21 mouse cellular contexts compared by ENCODE assay signal in genomic region chr1:77440512-77440911, GRCm38 (mm10).
DNase-seq lines count a peak whose midpoint lies in the region; ATAC-seq and TF ChIP-seq lines count a peak whose summit lies in the region.
"Had no signal": no experiment of that assay in that cellular context is flagged by ENCODE, and none has a peak within 500 bp of the region (broad histone marks: within the 10 kb centered on the region; RNA-seq: fewer than 3 reads in every experiment).

No protein-coding gene starts in this region.

- H3K9me3 ChIP-seq in hindbrain, embryonic 12.5 days (replicated peaks) = no peaks in the 10 kb centered on the region
- H3K9me3 ChIP-seq in hindbrain, embryonic 11.5 days (ENCODE audit: control insufficient read depth, low read length) = no peaks in the 10 kb centered on the region
- H3K9me3 ChIP-seq in kidney, postnatal 0 days (replicated peaks; ENCODE audit: low read length) = no peaks in the 10 kb centered on the region
- no peaks in the 10 kb centered on the region for H3K9me3 ChIP-seq in forebrain, embryonic 16.5 days (ENCODE audit: control insufficient read depth, low read length)
- H3K9me3 ChIP-seq: embryonic facial prominence, embryonic 10.5 days had no signal

- H3K36me3 ChIP-seq in hindbrain, embryonic 12.5 days = peaks cover 5% of the 10 kb centered on the region; the same call in 1 of the 2 replicates
- H3K36me3 ChIP-seq in hindbrain, embryonic 11.5 days (ENCODE audit: control insufficient read depth, insufficient read depth, low read length) = no peaks in the 10 kb centered on the region
- no peaks in the 10 kb centered on the region for H3K36me3 ChIP-seq in kidney, postnatal 0 days (ENCODE audit: insufficient read depth, low read length)
- no peaks in the 10 kb centered on the region for H3K36me3 ChIP-seq in forebrain, embryonic 16.5 days (ENCODE audit: control insufficient read depth, insufficient read depth)

- TF ChIP-seq CTCF in kidney, postnatal 0 days (IDR thresholded peaks at IDR 0.05; ENCODE audit: low read depth) = no peak

- 8% methylated on average over 10 of the region's 10 CpGs for WGBS in hindbrain, embryonic 12.5 days
- WGBS in hindbrain, embryonic 11.5 days = 11% methylated on average over 10 of the region's 10 CpGs
- WGBS in kidney, postnatal 0 days = 32% methylated on average over 10 of the region's 10 CpGs
- 7% methylated on average over 10 of the region's 10 CpGs for WGBS in forebrain, embryonic 16.5 days

- H3K4me1 ChIP-seq in hindbrain, embryonic 12.5 days = peaks cover 52% of the 10 kb centered on the region
- H3K4me1 ChIP-seq in hindbrain, embryonic 11.5 days (replicated peaks; ENCODE audit: control insufficient read depth, insufficient read depth, low read length) = peaks cover 3% of the 10 kb centered on the region
- peaks cover 6% of the 10 kb centered on the region; the same call in 1 of the 2 replicates for H3K4me1 ChIP-seq in kidney, postnatal 0 days (replicated peaks; ENCODE audit: insufficient read depth, low read length)
- peaks cover 52% of the 10 kb centered on the region for H3K4me1 ChIP-seq in forebrain, embryonic 16.5 days (replicated peaks; ENCODE audit: control insufficient read depth, insufficient read depth, low read length)
- H3K4me1 ChIP-seq: megakaryocyte, embryonic 14.5 days had no signal

- H3K4me3 ChIP-seq in hindbrain, embryonic 12.5 days = no peak overlapping the region
- H3K4me3 ChIP-seq in hindbrain, embryonic 11.5 days (ENCODE audit: low read depth, low read length) = no peak overlapping the region
- H3K4me3 ChIP-seq in kidney, postnatal 0 days (replicated peaks; ENCODE audit: low read depth, low read length) = no peak overlapping the region
- H3K4me3 ChIP-seq in forebrain, embryonic 16.5 days (replicated peaks; ENCODE audit: low read length) = no peak overlapping the region
- H3K4me3 ChIP-seq: embryonic facial prominence, embryonic 10.5 days; gastrocnemius, adult 2 months; megakaryocyte, embryonic 14.5 days had no signal

- no peaks in the 10 kb centered on the region for H3K27me3 ChIP-seq in hindbrain, embryonic 12.5 days
- no peaks in the 10 kb centered on the region for H3K27me3 ChIP-seq in hindbrain, embryonic 11.5 days (ENCODE audit: control insufficient read depth, insufficient read depth, low read length)
- no peaks in the 10 kb centered on the region for H3K27me3 ChIP-seq in kidney, postnatal 0 days (ENCODE audit: insufficient read depth, low read length)
- no peaks in the 10 kb centered on the region for H3K27me3 ChIP-seq in forebrain, embryonic 16.5 days (replicated peaks; ENCODE audit: control insufficient read depth, insufficient read depth, low read length)
- H3K27me3 ChIP-seq: megakaryocyte, embryonic 14.5 days had no signal

- no peak overlapping the region for H3K4me2 ChIP-seq in hindbrain, embryonic 12.5 days (replicated peaks)
- H3K4me2 ChIP-seq in hindbrain, embryonic 11.5 days (replicated peaks; ENCODE audit: low read depth, low read length) = no peak overlapping the region
- H3K4me2 ChIP-seq in kidney, postnatal 0 days (ENCODE audit: low read length) = 0 out of 2 replicates have a peak overlapping the region, but pooled peaks have one; percentile 2
- H3K4me2 ChIP-seq in forebrain, embryonic 16.5 days (ENCODE audit: low read length) = 0 out of 2 replicates have a peak overlapping the region, but pooled peaks have one; percentile 17
- H3K4me2 ChIP-seq: liver, embryonic 11.5 days had no signal

- no peak for DNase-seq in hindbrain, embryonic 11.5 days (ENCODE audit: low spot score)
- DNase-seq in kidney, postnatal 0 days (ENCODE audit: low spot score) = peak; percentile 16
- no peak for DNase-seq in kidney, adult 9 months
- DNase-seq in R1 (ENCODE audit: low read depth, low spot score) = peak; percentile 60
- no peak for DNase-seq in T-cell, adult 2 months (ENCODE audit: low spot score)
- DNase-seq: adrenal gland, postnatal 14 days; cerebellum, adult 11 months; cerebellum, postnatal 10 days; gastrocnemius, adult 2 months; heart, adult 18-20 months; heart, postnatal 36 days; lung, adult 18-20 months; lung, postnatal 14 days; spleen, adult 18-20 months; thymus, adult 18-20 months; thymus, postnatal 4 days had no signal

- no peak overlapping the region for H3K9ac ChIP-seq in hindbrain, embryonic 12.5 days
- no peak overlapping the region for H3K9ac ChIP-seq in hindbrain, embryonic 11.5 days (ENCODE audit: low read depth, low read length)
- H3K9ac ChIP-seq in kidney, postnatal 0 days (ENCODE audit: low read depth, low read length) = no peak overlapping the region
- H3K9ac ChIP-seq in forebrain, embryonic 16.5 days (replicated peaks; ENCODE audit: low read depth, low read length) = no peak overlapping the region

- H3K27ac ChIP-seq in hindbrain, embryonic 12.5 days = peak overlapping the region; percentile 30
- no peak overlapping the region for H3K27ac ChIP-seq in hindbrain, embryonic 11.5 days (ENCODE audit: low read depth, low read length)
- no peak overlapping the region for H3K27ac ChIP-seq in kidney, postnatal 0 days
- no peak overlapping the region for H3K27ac ChIP-seq in forebrain, embryonic 16.5 days (ENCODE audit: low read length)
- H3K27ac ChIP-seq: embryonic facial prominence, embryonic 10.5 days; gastrocnemius, adult 2 months had no signal

- ATAC-seq in hindbrain, embryonic 12.5 days (ENCODE audit: low FRiP score) = no peak
- no peak for ATAC-seq in hindbrain, embryonic 11.5 days (ENCODE audit: low FRiP score)
- no peak for ATAC-seq in kidney, postnatal 0 days (replicated peaks; ENCODE audit: low FRiP score, low read depth)
- no peak for ATAC-seq in forebrain, embryonic 16.5 days

Comparison
In these comparisons a context has a peak if more than half of its experiments do, and no peak if none do; other contexts are left out.
1. DNase-seq: peak in kidney, postnatal 0 days (single experiment) and R1 (single experiment); none in hindbrain, embryonic 11.5 days (single experiment), kidney, adult 9 months (single experiment) and T-cell, adult 2 months (single experiment).
2. H3K4me2 ChIP-seq: peak in kidney, postnatal 0 days (single experiment) and forebrain, embryonic 16.5 days (single experiment); none in hindbrain, embryonic 12.5 days (single experiment) and hindbrain, embryonic 11.5 days (single experiment).